Mouse (Mus musculus) cerebellum, adult 2 months (tissue): ENCODE results near the gene Cd28. TPM values are rescaled to one million over a fixed set of nuclear protein-coding genes. Genes with fewer than 3 reads are reported as not detected.

Experiments used
- DNase-seq, 2 experiments: peaks; one replicate each; pipeline ENCODE4 v3.0.0; 2021
- H3K27ac ChIP-seq: fragments of 200-500 bp; 2 replicates; pipeline ENCODE4 v1.5.1; 2012; ENCODE audit warnings: low read length, control low read depth, inconsistent platforms; ENCODE audit not compliant: insufficient read depth
- H3K27me3 ChIP-seq: fragments of 200-500 bp; 2 replicates; pipeline ENCODE4 v1.6.1; 2012; ENCODE audit warnings: inconsistent platforms, mild to moderate bottlenecking, low read length, moderate library complexity; ENCODE audit not compliant: control insufficient read depth, insufficient read depth
- H3K4me1 ChIP-seq: fragments of 200-500 bp; 2 replicates; pipeline ENCODE4 v1.6.1; 2011; ENCODE audit warnings: low read length; ENCODE audit not compliant: control insufficient read depth, insufficient read depth
- H3K4me3 ChIP-seq: fragments of 200-500 bp; replicated peaks from 2 replicates; pipeline ENCODE3; 2011; ENCODE audit warnings: mild to moderate bottlenecking, low read depth, low read length, control low read depth; ENCODE audit not compliant: insufficient read depth
- CTCF ChIP-seq: fragments of 200-500 bp; IDR thresholded peaks from 2 replicates; pipeline ENCODE4 v1.5.1; 2011; ENCODE audit warnings: low read depth, mild to moderate bottlenecking, control low read depth, low read length, moderate library complexity, borderline replicate concordance; ENCODE audit not compliant: insufficient read depth
- POLR2A ChIP-seq: fragments of 200-500 bp; IDR thresholded peaks from 2 replicates; pipeline ENCODE4 v1.6.1; 2011; ENCODE audit warnings: low read length, control low read depth, borderline replicate concordance; ENCODE audit not compliant: insufficient read depth
- WGBS: fragments of 180-500 bp; shearing (Covaris S2); methylation state at CpG from one replicate; pipeline ENCODE4 v1.1.7; 2018; 5-methylcytosine and 5-hydroxymethylcytosine counted together
- polyA plus RNA-seq: library from polyadenylated mRNA; depleted of rRNA; stranded (reverse); fragments of >200 nt; gene quantifications from 2 replicates; pipeline ENCODE4 v1.2.3, GENCODE M21; 2012; rRNA removed

The Cd28 gene
- polyA plus RNA-seq: 0.25 TPM in 2 replicates

DNA sequence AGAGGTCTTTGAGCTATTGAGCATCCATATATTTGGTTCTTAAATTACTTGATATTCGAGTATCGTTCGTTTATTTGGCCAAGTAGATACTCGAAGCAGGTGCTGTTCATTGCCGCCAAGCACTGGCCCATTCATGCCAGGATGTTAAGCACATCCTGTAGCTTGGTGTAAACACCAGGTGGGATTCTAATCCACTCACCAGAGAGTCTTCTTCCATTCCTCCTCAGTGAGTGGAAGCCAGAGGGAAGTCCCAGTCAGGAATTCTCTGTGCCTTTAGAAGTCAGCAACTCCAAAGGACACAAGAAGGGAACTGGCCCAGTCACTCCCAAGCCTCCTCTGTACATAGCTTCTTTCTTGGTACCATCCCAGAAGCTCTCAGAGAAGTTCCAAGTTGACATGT is at the start of gene Cd28:
Gene Cd28, plus strand, starts transcription at position 234 of the 400 bp plus-strand sequence.
- H3K27ac ChIP-seq: no peak within 1 kb of the TSS
- no peak for TF ChIP-seq POLR2A
- TF ChIP-seq CTCF: no peak
- H3K4me3 ChIP-seq: no peak within 1 kb of the TSS
- WGBS: 39% methylated on average over 5 of the region's 5 CpGs
- no peak for DNase-seq
- H3K4me1 ChIP-seq: no peaks in the 10 kb centered on the region
- no peaks in the 10 kb centered on the region for H3K27me3 ChIP-seq

DNA sequence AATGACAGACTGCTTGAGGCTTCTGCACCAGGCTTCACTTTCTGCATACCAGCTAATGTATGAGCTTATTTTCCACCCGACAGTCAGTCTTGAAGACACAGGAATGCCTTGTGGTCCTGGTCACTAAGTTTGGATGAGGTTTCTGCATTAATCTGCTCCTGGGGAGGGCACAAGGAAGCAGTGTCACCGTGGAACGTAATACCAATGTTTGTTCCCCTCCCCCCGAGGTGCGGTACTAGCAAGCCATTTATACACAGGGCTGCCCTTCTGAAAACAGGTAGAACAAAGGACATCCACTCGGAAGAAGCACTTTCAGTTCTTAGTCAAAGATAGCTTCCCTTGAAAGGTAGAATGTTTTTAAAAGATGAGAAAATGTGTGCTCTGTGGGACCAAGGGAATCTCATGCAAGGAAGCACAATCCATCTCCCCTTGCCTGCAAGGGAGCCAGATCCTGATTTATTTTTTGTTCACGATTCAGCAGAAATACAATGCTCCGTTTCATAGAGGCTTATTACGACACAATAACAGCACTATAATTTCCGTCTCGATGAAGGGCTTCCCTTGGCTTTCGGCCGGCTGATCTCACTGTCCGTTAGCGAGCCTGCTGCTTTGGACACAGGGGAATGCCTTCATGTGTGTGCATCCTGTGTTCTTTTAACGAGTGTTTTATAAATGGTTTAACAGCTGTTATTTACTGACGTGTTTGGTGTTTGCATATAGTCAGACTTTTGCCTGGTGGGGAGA is 48.6 kb upstream of the Cd28 start:
- no peak overlapping the region for H3K27ac ChIP-seq
- no peaks in the 10 kb centered on the region for H3K27me3 ChIP-seq
- peak; percentile 15 to 17 for DNase-seq
- TF ChIP-seq POLR2A (no peak), CTCF (no peak)
- peak overlapping the region; percentile 67 for H3K4me3 ChIP-seq
- 26% methylated on average over 17 of the region's 17 CpGs for WGBS
- no peaks in the 10 kb centered on the region for H3K4me1 ChIP-seq

DNA sequence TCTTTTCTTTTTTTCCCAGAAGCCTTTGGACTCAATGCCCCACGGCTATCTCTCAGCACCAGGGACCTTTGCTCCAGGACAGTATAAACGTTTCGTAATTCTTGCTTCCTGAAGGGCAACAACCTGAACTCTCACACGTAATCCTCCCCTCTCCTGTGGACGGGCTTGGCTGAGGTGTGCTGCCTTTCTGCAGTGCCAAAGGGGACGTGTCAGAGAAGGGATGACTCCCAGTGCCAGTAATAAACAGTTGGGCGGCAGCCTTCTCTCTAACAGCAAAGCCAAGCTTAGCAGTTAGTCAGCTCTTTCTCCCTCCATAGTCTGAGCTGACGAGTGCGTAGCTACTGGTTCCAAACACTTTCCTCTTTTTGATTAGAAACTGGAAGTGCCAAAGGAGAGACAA is 47.6 kb upstream of the Cd28 start:
- WGBS: 31% methylated on average over 9 of the region's 9 CpGs
- DNase-seq: peak in 1 of 2 experiments; percentile 7
- Histone ChIP-seq H3K4me3 (no peak overlapping the region), H3K27me3 (no peaks in the 10 kb centered on the region), H3K4me1 (no peaks in the 10 kb centered on the region), H3K27ac (no peak overlapping the region)
- TF ChIP-seq POLR2A (no peak), CTCF (no peak)

DNA sequence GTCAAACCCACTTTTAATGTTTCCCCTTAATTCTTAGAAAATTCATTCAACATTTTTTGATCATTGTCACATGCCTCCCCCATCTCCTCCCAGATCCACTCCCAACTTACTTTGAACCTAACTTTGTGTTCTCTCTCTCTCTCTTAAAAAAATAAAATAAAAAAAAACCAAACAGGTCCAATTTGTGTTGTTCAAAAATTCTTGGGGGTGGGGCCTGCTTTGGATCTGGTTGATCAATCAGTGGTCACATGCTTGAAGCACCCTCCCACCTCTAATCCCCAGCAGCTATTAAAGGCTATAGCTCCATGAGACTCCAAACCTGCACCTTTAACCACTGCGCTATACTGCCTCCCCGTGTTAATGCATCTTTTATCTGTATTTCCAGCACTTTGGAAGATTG is 46.9 kb upstream of the Cd28 start:
- Histone ChIP-seq H3K4me3 (no peak overlapping the region), H3K27me3 (no peaks in the 10 kb centered on the region), H3K4me1 (no peaks in the 10 kb centered on the region), H3K27ac (no peak overlapping the region)
- no peak for DNase-seq
- TF ChIP-seq POLR2A (no peak), CTCF (no peak)
- 94% methylated on average over 2 of the region's 2 CpGs for WGBS

DNA sequence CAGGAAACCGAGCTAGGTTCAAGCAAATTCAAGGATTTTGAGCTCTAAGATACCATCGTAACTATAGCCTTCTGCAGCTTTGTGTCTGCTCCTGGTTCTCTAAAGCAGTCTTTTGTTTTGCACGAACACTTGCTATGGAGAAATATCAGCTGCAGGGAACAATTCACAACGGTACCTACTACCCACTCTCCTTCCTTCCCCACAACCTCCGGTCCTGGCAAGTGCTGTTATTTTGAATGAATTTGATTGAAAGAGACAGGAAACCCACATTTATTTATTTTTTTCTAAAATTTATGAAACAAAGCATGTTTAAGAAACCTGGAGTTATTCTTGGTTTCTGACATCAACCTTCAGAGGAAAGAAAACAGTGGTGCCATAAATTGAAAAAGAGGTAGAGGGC is 46.4 kb upstream of the Cd28 start:
- WGBS: 90% methylated on average over 5 of the region's 5 CpGs
- TF ChIP-seq POLR2A: no peak
- no peak for TF ChIP-seq CTCF
- Histone ChIP-seq H3K27ac (no peak overlapping the region), H3K4me3 (no peak overlapping the region), H3K4me1 (no peaks in the 10 kb centered on the region), H3K27me3 (no peaks in the 10 kb centered on the region)
- no peak for DNase-seq

DNA sequence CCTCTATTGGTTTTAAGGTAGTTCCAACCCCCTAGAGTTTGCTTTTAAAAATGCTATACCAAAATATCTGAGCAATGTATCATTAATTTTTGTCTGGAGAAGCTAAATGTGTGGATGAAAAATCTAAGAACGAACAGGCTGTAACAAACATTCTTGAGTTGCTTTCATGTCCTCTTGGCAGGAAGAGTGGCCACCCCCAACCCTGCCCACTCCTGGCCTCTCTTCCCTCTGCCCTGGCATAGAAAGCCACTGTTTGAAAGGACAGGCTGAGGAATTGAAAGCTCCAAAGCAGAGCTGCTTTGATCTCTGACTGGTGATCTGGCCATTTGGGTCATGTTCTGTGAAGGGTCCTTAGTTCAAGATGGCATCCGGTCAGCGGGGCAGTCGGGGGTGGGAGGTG is 32.8 kb upstream of the Cd28 start:
- DNase-seq: no peak
- H3K27me3 ChIP-seq: no peaks in the 10 kb centered on the region
- H3K27ac ChIP-seq: no peak overlapping the region
- no peaks in the 10 kb centered on the region for H3K4me1 ChIP-seq
- H3K4me3 ChIP-seq: no peak overlapping the region
- WGBS: 68% methylated on average over 4 of the region's 4 CpGs
- TF ChIP-seq CTCF (no peak), POLR2A (no peak)

DNA sequence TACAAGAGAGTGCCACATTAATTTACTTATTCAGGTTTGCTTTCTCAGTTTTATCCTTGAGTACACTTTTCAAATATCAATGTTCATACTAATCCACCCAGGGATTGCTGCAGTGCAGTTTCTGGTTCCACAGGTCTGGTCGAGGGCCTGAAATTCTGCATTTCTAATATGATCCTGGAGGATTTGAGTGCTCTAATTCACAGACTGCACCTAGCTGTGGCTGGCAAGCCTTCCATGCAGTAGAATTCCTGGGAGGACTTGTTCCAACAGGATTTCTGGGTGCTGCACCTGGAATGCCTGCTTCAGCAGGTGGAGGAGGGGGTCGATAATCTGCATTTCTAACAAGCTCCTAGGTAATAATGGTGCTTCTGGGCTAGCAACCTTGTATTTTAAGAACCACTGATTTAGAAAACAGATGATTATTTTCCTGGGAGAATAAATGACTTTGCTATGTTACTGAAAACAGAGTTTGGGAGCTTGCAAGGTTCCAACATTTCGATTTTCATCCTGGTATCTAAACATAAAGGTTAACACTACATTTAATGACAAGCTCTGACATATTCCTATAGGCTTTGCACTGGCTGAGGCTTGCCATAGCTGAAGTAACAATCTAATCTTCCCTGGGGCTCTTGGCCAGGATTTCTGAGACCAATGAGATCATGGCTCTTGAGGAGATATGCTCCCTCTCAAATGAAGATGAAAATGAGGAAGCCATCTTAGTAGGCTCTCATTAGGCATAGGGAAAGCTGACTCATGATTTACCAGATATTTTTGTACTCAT is 20.3 kb upstream of the Cd28 start:
- H3K4me1 ChIP-seq: no peaks in the 10 kb centered on the region
- DNase-seq: no peak
- no peak overlapping the region for H3K4me3 ChIP-seq
- no peak for TF ChIP-seq CTCF
- no peak for TF ChIP-seq POLR2A
- H3K27ac ChIP-seq: no peak overlapping the region
- no peaks in the 10 kb centered on the region for H3K27me3 ChIP-seq
- 85% methylated on average over 3 of the region's 3 CpGs for WGBS

DNA sequence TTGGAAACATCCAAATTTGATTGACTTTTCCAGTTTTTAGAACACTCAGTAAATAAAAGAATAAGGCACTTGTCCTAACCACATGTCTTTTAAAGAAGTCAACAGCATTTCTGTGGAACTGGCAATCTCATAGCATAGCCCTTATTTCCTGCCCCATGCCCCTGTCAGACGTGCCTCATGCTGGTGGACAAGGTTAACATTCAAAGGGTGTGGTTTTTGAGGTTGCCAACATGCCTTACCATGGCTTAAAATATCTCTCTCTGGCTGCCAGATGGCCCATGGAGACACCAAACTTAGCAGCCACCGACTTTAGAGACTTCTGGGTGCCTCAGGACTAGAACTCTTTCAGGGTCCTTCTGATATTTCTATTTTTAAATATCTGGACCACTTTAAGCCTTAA is 14.0 kb upstream of the Cd28 start:
- no peak for DNase-seq

More for the DNA sequence above, 14.0 kb upstream of the Cd28 start:
- Histone ChIP-seq H3K4me1 (no peaks in the 10 kb centered on the region), H3K27me3 (no peaks in the 10 kb centered on the region), H3K27ac (no peak overlapping the region), H3K4me3 (no peak overlapping the region)
- 35% methylated on average over 2 of the region's 2 CpGs for WGBS
- TF ChIP-seq POLR2A (no peak), CTCF (no peak)
